Mouse (Mus musculus): ENCODE measurements at regions not wholly inside any gene's neighbourhood (a gene's known extent, or its start where the extent isn't known, plus 50 kb on each side); places are given as distances from the start of the nearest gene placed in this dataset.

GRCm38 (mm10) chr7:137783954-137784353 is 346.5 kb downstream of the Glrx3 start:
- TF ChIP-seq GATA1 (IDR thresholded peaks at IDR 0.05; ENCODE audit: low read depth, low read length) (no peak), CTCF (IDR thresholded peaks at IDR 0.05 in 2 of 3, conservative IDR thresholded peaks at IDR 0.05 in 1 of 3; ENCODE audit: control insufficient read depth in 1 of 3, insufficient read depth in 1 of 3, low read depth in 2 of 3, low read length in 3 of 3, poor library complexity in 1 of 3, severe bottlenecking in 1 of 3) (peak in 2 of 3 experiments; percentile 28 to 44; a peak in 5 of 6 replicates), USF1 (IDR thresholded peaks at IDR 0.05; ENCODE audit: low read depth, low read length) (no peak), ZC3H11A (IDR thresholded peaks at IDR 0.05; ENCODE audit: low read depth, low read length) (no peak), UBTF (IDR thresholded peaks at IDR 0.05; ENCODE audit: borderline replicate concordance, insufficient read depth, low read depth, low read length) (no peak), TAL1 (IDR thresholded peaks at IDR 0.05; ENCODE audit: low read length) (no peak), POLR2A (IDR thresholded peaks at IDR 0.05; ENCODE audit: control insufficient read depth in 1 of 2, insufficient read depth in 1 of 2, low read depth in 1 of 2, low read length in 2 of 2, poor library complexity in 1 of 2) (no peak), CHD1 (IDR thresholded peaks at IDR 0.05; ENCODE audit: low read depth, low read length) (no peak), BHLHE40 (IDR thresholded peaks at IDR 0.05; ENCODE audit: borderline replicate concordance, low read depth, low read length) (no peak), HCFC1 (IDR thresholded peaks at IDR 0.05; ENCODE audit: low read depth, low read length) (no peak)
